Mouse (Mus musculus): ENCODE results near the gene Grin2c.

Grin2c gene

GRCm38 (mm10) chr11:115283891-115284620 lies 17.0 kb upstream of the Grin2c start:
- DNase-seq (ENCODE audit: low read depth) = no peak

DNA sequence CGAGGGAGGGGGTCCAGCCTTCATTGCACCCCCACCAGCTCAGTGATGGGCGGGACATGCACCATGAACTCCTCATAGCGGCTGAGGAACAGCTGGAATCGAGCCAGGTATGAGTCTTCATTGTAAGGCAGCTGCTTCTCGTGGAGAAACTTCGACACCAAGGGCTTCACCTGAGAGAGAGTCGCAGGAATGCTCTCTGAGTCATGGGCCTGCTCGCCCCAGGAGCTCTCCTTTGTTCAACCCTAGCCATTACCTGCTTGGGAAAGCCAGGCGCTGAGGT lies 16.4 kb upstream of the Grin2c start:
- DNase-seq (ENCODE audit: low read depth) = no peak

DNA sequence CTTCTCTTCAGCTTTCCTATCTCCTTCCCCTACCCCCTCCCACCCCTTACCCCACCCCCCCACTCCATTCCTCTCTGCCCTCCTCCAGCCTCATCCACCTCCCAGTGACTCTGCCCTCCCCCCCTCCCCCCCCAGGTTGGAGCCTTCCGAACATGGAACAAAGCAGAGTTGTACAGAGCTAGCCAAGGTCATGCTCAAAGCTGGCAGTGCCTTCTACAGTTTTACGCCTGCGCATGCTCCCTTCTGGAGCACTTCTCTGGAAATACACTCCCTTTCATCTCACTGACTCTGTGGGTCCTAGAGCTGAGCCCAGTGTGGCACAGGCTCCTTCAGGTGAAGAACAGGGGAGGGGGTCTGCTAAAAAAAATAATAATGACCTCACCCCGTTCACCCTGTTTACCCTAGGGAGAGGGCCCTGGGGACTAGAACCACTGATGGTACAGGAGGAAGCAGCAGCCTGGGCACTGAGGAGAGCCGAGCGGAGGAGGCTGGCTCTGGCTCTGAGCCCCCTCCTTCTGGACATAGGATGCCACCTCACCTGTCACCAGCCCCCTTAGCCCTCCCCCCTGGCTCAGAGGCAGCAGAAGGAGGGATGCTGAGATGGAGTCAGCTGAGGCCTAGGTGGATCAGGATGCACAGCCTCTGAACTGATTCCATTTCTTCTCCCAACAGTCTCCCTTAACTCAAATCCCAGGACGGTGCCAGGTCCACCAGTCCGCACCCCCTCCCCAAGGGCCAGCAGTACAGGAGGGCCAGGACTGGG lies 15.9 kb upstream of the Grin2c start:
- DNase-seq (ENCODE audit: low read depth) = no peak

GRCm38 (mm10) chr11:115282295-115282694 lies 15.3 kb upstream of the Grin2c start:
- DNase-seq (ENCODE audit: low read depth) = peak; percentile 54

DNA sequence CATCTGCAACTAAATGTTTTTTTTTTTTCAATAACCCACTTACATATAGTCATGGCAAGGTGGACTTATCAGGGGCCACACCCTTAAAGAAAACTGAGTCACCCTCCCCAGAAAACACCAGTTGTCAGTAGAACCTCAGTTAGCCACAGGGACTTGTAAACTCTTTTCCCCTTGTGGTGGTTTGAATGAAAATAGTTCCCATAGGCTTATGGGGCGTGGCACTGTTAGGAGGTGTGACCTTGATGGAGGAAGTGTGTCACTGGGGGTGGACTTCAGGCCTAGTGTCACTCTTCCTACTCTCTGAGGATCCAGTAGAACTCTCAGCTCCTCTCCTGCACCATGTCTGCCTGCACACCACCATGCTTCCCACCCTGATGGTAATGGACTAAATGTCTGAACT lies 12.7 kb upstream of the Grin2c start:
- DNase-seq (ENCODE audit: low read depth) = no peak

GRCm38 (mm10) chr11:115278176-115278575 lies 11.1 kb upstream of the Grin2c start:
- no peak for DNase-seq (ENCODE audit: low read depth)

DNA sequence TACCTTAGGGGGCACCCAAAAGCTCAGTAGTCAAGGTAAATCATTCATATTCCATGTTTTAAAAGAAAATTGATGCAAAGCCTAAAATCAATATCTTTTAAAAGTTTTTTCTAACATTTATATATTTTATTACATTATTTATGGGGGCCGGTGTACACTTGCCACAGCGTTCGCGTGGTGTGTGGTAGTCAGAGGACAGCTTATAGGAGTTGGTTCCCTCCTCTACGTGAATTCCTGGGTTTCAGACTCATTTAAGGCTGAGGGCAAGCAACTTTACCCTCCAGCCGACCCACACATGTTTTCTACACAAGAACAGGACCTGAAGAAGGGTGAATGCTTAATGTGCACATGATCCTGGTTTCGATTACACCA lies 10.5 kb upstream of the Grin2c start:
- DNase-seq (ENCODE audit: low read depth) = no peak

DNA sequence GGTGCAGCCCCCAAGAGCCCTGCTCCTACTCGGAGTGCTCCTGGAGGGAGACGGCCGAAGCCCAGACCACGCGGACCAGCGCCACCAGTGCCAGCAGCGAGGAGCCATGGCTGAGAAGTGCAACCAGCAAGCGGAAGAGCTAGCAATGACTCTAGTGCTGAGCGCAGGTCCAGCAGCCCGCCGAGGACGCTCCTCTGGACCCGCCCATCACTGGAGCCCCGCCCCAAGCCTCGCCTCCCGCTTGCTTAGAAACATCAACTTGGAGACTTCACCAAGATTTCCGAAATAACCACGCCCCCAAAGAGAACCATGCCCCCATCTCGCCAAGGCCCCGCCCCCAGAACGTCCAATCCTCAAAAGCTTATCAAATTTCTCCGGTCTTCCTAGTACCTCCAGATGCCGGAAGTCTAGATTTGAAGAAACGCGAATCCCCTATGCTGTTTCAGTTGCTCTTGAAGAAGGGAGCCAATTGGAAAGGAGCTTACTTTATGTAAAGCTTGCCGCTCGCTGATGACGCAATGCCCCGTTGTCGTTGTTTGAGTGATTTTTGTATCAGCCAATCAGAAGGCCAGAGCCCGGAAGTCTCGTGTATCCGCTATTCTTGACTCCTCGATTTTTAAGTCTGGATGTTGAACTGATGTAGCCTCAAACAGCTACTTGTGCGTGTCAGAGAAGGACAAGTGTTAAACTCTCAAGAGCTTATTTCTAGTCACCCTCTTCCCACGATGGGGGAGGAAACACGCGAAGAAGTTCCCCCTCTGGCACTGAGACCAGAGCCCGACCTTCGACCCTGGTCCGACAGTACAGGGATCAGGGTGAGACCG lies 9.9 kb upstream of the Grin2c start, which contains the start of gene Fdxr:
Gene Fdxr, minus strand, starts transcription at position 271 of the 824 bp plus-strand sequence.
- DNase-seq (ENCODE audit: low read depth) = peak; percentile 100

- DNase-seq (ENCODE audit: low read depth) = no peak
Observed at GRCm38 (mm10) chr11:115275954-115276353, 8.9 kb upstream of the Grin2c start.

GRCm38 (mm10) chr11:115275509-115275908 lies 8.5 kb upstream of the Grin2c start:
- DNase-seq (ENCODE audit: low read depth) = no peak

GRCm38 (mm10) chr11:115274771-115275170 lies 7.7 kb upstream of the Grin2c start:
- no peak for DNase-seq (ENCODE audit: low read depth)

GRCm38 (mm10) chr11:115274178-115274577 lies 7.1 kb upstream of the Grin2c start:
- DNase-seq (ENCODE audit: low read depth) = no peak

GRCm38 (mm10) chr11:115273735-115274134 lies 6.7 kb upstream of the Grin2c start:
- no peak for DNase-seq (ENCODE audit: low read depth)

GRCm38 (mm10) chr11:115272894-115273498 lies 6.0 kb upstream of the Grin2c start:
- DNase-seq (ENCODE audit: low read depth) = no peak

GRCm38 (mm10) chr11:115271481-115271880 lies 4.4 kb upstream of the Grin2c start:
- no peak for DNase-seq (ENCODE audit: low read depth)

DNA sequence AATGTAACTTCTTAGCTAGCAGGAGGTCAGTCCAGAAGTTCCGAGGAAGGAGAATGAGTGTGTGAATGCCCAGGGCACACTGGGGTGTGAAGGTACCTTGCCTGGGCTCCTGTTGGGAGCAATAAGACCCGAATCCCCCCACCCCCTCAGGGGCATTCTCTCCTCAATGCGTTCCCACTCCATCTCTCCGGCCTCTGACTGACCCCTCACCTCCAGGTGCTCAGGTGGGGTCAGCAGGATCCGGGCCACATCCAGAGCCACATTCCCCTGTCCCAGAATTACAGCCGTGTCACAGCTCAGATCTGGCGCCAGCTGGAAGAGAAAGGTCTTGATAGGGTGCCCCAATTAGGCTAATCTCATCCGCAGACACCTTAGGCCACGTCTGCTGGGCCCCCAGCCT lies 4.0 kb upstream of the Grin2c start:
- DNase-seq (ENCODE audit: low read depth) = no peak

DNA sequence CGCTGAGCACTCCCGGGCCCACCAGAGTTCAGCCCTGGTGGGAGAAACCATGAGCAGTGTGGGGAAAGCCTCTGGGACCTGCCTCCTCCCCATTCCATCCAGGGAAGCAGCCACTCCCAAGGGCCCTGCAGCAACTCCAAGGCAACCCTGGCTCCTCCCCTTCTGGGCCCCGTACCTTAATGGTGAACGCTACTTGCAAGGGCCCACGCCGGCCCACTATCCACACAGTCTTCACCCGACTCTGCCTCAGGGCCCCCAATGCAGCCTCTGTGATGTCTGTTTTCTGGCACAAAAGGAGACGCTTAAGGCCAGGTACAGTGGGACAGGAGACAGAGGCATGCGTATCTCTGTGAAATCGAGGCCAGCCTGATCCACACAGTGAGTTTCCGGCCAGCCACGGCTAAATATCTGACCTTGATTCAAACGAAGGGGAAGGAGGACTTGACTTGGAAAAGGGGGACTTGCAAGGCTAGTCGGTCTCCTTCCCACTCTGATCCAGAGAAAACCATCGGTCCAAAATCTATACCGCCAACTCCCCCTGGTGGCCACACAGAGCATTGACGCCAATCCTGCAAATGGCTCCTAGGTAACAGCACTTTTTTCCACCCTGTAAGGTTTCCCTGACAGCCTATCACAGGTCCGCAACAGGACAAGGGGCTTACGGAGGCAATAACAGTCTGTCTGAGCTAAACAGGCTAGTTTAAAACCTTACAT lies 3.3 kb upstream of the Grin2c start:
- DNase-seq (ENCODE audit: low read depth) = peak; percentile 34

GRCm38 (mm10) chr11:115269330-115270066 lies 2.5 kb upstream of the Grin2c start:
- DNase-seq (ENCODE audit: low read depth) = no peak

- no peak for DNase-seq (ENCODE audit: low read depth)
Observed at GRCm38 (mm10) chr11:115267958-115268357, 915 bp upstream of the Grin2c start.

- DNase-seq (ENCODE audit: low read depth) = no peak
Observed at GRCm38 (mm10) chr11:115266400-115266778, 654 bp downstream of the Grin2c start.

- DNase-seq (ENCODE audit: low read depth) = no peak
Observed at GRCm38 (mm10) chr11:115265771-115266399, 1.2 kb downstream of the Grin2c start.

Data from fibroblast of lung, adult 2 months (primary cell).